Mouse (Mus musculus) induced T-regulatory cell, adult 2 months (primary cell): ENCODE measurements at regions not wholly inside any gene's neighbourhood (a gene's known extent, or its start where the extent isn't known, plus 50 kb on each side); places are given as distances from the start of the nearest gene placed in this dataset.

Experiments used
- DNase-seq: peaks from one replicate; pipeline ENCODE4 v3.0.0-alpha.2; 2012; ENCODE audit warnings: low read depth

DNA sequence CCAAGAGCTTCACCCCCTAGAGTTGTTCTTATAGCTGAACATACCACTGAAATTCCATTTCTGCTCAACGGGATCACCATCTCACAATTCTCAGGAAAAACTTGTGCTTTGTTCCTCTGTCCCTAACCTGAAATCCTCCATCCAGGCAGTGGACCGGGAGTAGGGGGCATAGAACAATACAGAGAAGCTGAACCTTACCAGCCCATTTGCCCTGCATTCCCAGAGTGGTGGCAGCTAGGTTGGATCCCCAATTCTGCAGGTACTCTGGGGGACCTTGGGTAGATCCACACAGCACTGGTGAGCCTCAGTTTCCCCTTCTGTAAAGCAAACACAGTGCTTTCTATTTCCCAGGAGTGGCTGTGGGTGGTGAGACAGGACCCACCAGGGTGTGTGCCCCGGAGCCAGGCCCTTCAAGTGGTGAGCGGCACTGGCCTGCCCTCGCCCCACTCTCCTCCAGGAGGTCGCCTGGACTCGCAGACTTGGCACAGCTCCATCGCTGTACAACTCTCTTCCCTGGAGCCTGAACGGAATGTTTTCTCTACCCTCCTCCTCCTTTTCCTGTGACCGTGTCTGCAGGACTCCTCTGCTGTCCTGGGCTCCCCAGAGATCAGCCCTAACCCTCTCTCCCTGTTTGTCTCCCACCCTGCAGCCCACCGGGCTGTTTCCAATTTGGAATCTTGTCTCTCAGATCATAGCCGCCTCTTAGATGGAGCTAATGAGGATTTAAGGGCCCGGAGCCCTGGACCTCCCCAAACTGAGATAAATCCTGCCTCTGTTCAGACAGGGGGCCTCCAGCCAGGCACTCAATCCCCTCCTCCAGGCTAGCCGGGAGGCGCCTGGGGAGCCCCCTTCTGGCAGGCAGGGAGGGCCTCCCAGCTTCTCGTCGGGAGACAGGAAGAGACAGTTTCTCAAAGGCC lies 52.3 kb upstream of the Cux1 start:
- no peak for DNase-seq

- DNase-seq, result no peak
Measured at GRCm38 (mm10) chr5:136620234-136620633, 52.9 kb upstream of the Cux1 start.

DNA sequence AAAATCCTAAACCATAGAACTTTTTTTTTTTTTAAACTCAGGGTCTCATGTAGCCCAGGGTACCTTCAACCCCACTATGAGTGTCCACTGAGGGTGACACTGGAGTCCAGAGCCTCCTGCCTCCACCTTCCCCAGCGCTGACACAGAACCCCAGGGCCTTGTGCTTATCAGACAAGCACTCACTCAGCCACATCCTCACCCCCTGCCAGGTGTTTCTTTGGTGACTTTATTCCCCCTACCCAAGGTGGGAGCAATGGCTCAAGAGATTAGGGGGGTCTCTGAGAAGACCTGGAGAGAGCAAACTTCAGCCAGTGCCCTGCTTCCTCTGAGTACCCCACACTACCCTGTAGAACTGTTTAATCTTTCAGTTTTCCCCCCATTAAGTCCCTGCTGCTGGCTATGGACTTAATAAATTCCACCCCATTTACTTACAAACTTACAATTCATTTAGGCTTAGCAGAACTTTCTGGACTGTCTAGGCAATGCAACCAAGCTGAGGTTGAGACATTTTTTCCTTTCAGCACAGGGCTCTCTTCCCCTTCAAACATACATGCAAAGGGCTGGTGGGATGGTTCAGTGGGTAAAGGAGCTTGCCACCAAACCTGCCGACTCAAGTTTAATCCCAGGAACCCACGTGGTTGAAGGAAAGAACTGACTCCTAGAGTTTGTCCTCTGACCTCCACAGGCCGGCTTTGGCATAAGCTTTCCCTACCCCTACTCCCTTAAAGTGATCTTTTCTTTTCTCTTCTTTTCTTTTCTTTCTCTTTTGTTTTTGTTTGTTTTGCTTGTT lies 54.2 kb upstream of the Cux1 start:
- DNase-seq, result no peak

DNA sequence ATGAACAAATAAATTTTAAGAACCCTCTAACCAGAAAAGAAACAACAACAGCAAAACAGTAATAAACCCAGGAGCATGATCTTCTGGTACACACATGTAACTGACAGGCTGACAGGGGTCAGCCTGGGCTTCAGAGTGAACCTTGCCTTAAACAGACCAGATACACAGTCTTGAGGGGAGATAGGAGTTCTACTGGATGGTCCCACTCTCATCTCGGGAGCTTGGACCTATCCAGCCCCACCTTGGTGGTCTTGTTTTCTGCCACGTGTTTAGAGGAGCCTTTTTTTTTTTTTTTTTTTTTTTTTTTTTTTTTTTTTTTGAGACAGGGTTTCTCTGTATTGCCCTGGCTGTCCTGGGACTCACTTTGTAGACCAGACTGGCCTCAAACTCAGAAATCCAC lies 54.9 kb upstream of the Cux1 start:
- DNase-seq, result no peak

- DNase-seq, result peak; percentile 84
Measured at GRCm38 (mm10) chr5:136622721-136623542, 55.6 kb upstream of the Cux1 start.

DNA sequence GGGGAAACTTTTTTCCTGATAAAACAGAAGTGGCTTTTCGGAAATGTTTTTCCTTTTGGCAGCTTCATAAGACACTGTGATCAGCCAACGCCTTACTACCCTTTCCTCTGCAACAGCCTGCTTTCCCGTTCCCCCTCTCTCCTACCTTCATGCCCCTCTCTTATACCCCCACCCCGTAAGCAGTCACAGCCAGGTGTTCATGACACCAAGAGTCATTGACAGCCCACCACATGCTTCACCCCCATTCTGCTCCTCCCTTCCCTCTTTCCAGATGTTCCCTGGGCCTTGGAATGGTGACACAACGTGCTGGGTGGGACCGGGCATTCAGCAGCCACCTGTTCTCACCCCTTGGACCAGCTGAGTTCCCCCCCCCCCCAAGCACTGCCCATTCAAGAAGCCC lies 56.5 kb upstream of the Cux1 start:
- no peak for DNase-seq

- no peak for DNase-seq
Measured at GRCm38 (mm10) chr5:136625176-136625991, 58.1 kb upstream of the Cux1 start.

DNA sequence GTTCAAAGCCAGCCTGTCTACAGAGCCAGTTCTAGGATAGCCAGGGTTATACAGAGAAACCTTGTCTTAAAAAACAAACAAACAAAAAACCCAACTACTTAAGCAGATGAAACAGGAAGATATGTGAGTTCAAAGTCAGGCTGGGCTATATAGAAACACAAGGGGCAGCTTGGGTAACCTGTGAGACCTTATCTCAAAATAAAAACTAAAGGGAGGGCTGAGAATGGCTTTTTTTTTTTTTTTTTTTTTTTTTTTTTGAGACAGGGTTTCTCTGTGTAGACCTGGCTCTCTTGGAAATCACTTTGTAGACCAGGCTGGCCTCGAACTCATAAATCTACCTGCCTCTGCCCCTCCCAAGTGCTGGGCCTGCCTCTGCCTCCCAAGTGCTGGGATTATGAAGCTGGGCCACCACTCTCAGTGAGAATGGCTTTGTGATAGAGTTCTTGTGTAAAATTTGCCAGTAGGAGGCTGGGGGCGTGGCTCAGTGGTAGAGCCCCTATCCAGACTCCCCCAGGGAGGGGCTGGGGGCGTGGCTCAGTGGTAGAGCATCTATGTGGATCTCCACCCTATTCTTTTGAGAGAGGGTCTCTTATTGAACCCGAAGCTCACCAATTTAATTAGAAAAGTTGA lies 59.0 kb upstream of the Cux1 start:
- DNase-seq, result no peak

DNA sequence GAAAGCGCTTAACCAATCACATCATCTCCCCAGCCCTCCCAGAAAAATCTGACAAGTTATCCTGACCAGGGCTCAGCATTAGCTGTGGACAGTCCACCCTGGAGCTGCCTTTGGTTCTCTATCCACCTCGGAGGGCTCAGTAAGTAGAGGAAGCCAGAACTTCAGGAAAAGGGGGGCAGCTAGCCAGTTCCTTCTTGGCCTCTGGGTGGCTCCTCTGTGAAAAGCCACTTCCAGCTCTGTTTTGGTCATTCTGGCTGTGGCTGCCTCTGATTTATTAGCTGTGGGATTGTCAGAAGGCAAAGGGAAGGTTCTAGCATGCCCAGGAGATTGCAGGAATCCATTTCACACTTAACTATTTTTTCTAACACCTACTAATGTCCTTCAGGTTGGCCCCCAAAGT lies 59.6 kb upstream of the Cux1 start:
- no peak for DNase-seq

- no peak for DNase-seq
Measured at GRCm38 (mm10) chr5:136627671-136628292, 60.5 kb upstream of the Cux1 start.

DNA sequence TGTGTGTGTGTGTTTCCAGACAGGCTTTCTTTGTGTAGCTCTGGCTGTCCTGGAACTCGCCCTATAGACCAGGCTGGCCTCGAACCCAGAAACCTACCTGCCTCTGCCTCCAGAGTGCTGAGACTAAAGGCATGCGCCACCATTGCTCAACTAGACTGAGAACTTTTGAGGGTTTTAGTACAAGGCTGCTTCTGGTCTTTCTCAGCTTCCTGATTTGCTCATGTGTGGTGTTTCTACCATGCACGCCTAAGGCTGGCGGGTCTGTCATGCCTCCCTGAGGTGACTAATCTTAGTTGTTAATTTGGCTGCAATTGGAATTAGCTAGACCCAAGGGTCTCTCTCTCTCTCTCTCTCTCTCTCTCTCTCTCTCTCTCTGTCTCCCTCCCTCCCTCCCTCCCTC lies 61.2 kb upstream of the Cux1 start:
- no peak for DNase-seq

GRCm38 (mm10) chr5:136632286-136632685 lies 60.7 kb upstream of the Myl10 start:
- no peak for DNase-seq

DNA sequence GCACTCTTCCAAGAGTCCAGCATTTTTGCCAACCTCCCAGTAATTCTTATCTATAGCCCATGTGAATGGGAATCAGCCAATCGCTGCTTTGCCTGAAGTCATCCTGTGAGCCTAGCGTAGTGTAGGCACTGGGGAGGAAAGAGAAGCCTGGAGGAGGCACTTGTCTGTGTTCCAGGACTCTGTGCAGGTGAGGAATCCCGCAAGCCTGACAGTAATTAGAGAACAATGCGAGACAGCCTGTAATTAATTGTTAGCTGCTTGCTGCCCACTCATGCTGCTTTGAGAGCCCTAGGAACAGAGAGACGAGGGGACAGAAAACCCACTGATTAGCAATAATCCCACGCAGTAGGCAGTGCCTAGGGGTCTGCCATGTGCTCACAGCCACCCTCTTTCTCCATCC lies 59.0 kb upstream of the Myl10 start:
- no peak for DNase-seq

DNA sequence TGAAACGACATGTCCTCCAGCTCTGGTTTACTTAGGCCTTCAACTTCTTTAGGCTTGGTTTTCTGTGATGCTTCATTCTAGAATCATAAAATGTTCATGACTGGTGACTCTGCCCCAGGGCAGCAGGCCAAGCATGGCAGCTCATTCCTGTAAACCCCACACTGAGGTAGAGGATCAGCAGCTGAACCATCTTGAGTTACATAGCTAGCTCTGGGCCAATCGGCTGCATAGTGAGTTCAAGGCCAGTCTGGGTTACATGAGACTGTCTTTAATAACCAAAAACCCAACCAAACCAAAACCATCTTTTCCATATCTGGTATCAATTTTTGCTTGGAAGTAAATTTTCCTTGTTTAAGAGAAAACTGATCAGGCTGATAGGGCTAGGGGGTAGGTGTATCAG lies 57.8 kb upstream of the Myl10 start:
- no peak for DNase-seq

DNA sequence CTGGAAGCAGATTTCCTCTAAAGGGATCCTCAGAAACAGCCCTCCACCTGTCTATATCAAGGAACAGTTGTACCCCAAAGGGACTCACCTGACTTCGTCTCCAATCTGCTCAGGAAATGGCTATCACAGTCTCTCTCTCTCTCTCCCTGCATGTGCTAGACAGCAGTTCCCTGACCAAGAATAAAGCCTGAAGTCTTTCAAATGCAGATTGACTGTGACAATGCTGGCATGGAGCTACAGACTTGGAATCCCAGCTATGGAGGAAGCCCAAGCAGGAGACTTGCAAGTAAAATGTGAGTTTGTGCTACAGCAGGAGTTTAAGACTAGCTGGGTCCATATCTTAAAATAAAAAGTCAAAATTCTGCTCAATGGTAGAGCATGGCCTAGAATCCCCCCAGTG lies 56.5 kb upstream of the Myl10 start:
- DNase-seq, result no peak

- no peak for DNase-seq
Measured at GRCm38 (mm10) chr5:136637872-136638271, 55.1 kb upstream of the Myl10 start.

GRCm38 (mm10) chr5:136640871-136641619 lies 51.9 kb upstream of the Myl10 start:
- DNase-seq, result no peak

- DNase-seq, result no peak
Measured at GRCm38 (mm10) chr5:136642208-136642607, 50.7 kb upstream of the Myl10 start.
